Mouse (Mus musculus) hindbrain, embryonic 12.5 days (tissue): ENCODE measurements around the gene Ica1. TPM values are rescaled to one million over a fixed set of nuclear protein-coding genes. Genes with fewer than 3 reads are reported as not detected.

ENCODE experiments used
- ATAC-seq: fragments of 200-750 bp; cut with Nextera tagmentation; 2 replicates; pipeline ENCODE4 v1.8.0; 2017; ENCODE audit warnings: moderate TSS enrichment; ENCODE audit not compliant: low FRiP score
- H3K27ac ChIP-seq: fragments of 300-500 bp; sonication (generic); 2 replicates; pipeline ENCODE4 v1.5.1; 2016; ENCODE audit warnings: mild to moderate bottlenecking
- H3K27me3 ChIP-seq: fragments of 300-500 bp; sonication (generic); 2 replicates; pipeline ENCODE4 v1.6.1; 2016; ENCODE audit warnings: mild to moderate bottlenecking
- H3K36me3 ChIP-seq: fragments of 300-500 bp; sonication (generic); 2 replicates; pipeline ENCODE4 v1.6.1; 2016; ENCODE audit warnings: mild to moderate bottlenecking
- H3K4me1 ChIP-seq: fragments of 300-500 bp; sonication (generic); 2 replicates; pipeline ENCODE4 v1.6.1; 2016
- H3K4me2 ChIP-seq: fragments of 300-500 bp; sonication (generic); replicated peaks from 2 replicates; pipeline ENCODE4 v1.6.1; 2016; ENCODE audit warnings: mild to moderate bottlenecking
- H3K4me3 ChIP-seq: fragments of 300-500 bp; sonication (generic); 2 replicates; pipeline ENCODE4 v1.5.1; 2016; ENCODE audit warnings: mild to moderate bottlenecking
- H3K9ac ChIP-seq: fragments of 300-500 bp; sonication (generic); 2 replicates; pipeline ENCODE4 v1.6.1; 2016; ENCODE audit warnings: mild to moderate bottlenecking, moderate library complexity
- H3K9me3 ChIP-seq: fragments of 300-500 bp; sonication (generic); replicated peaks from 2 replicates; pipeline ENCODE4 v1.6.1; 2016; ENCODE audit warnings: mild to moderate bottlenecking
- WGBS: fragments of 180-500 bp; shearing (Covaris S2); methylation state at CpG from one replicate; pipeline ENCODE4 v1.1.7; 2016; 5-methylcytosine and 5-hydroxymethylcytosine counted together
- polyA plus RNA-seq: library from polyadenylated mRNA; unstranded; fragments of >200 nt; fragmentation: Nextera tagmentation; extraction: Ambion mirVana; gene quantifications from 2 replicates; pipeline ENCODE4 v1.2.1, GENCODE M21; 2016

Gene Ica1
- polyA plus RNA-seq, 1 experiment from 2014 or later, result 32.8 TPM

GRCm38 (mm10) chr6:8765801-8766200 is 12.5 kb downstream of the Ica1 start:
- Histone ChIP-seq H3K4me2 (no peak overlapping the region), H3K27me3 (no peaks in the 10 kb centered on the region), H3K9me3 (no peaks in the 10 kb centered on the region), H3K4me3 (no peak overlapping the region), H3K4me1 (peaks cover 4% of the 10 kb centered on the region; the same call in 1 of the 2 replicates), H3K36me3 (no peaks in the 10 kb centered on the region), H3K9ac (no peak overlapping the region), H3K27ac (no peak overlapping the region)
- WGBS, result 97% methylated on average over 3 of the region's 3 CpGs
- ATAC-seq, result no peak

DNA sequence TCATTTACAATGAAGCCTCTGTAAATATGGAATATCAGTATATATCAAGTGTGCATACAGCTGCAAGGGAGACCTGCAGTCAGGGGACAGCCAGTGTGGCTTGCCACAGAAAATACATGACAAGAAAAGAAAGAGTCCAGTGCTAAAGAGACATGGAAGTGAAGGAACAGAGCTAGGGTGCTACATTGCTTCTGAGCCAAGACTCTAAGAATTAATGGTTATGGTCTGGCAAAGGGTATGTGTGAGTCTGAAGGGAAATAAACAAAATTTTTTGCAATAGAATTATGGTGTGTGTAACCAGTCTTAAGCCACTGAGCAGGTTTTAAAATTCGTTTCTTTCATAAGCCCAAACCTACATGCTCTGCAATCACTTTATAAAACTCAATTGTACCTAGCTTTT is 13.2 kb downstream of the Ica1 start:
- H3K9me3 ChIP-seq, result no peaks in the 10 kb centered on the region
- H3K4me2 ChIP-seq, result no peak overlapping the region
- no peaks in the 10 kb centered on the region for H3K4me1 ChIP-seq
- WGBS, result 77% methylated on average over 1 of the region's 1 CpGs
- H3K27ac ChIP-seq, result no peak overlapping the region
- H3K9ac ChIP-seq, result no peak overlapping the region
- H3K27me3 ChIP-seq, result no peaks in the 10 kb centered on the region
- H3K36me3 ChIP-seq, result no peaks in the 10 kb centered on the region
- no peak overlapping the region for H3K4me3 ChIP-seq
- ATAC-seq, result no peak

- Histone ChIP-seq H3K4me1 (no peaks in the 10 kb centered on the region), H3K27ac (no peak overlapping the region), H3K36me3 (no peaks in the 10 kb centered on the region), H3K4me2 (no peak overlapping the region), H3K9me3 (no peaks in the 10 kb centered on the region), H3K9ac (no peak overlapping the region), H3K27me3 (no peaks in the 10 kb centered on the region), H3K4me3 (no peak overlapping the region)
- 83% methylated on average over 5 of the region's 5 CpGs for WGBS
- ATAC-seq, result no peak
Observed at GRCm38 (mm10) chr6:8760708-8761294, 17.5 kb downstream of the Ica1 start.

DNA sequence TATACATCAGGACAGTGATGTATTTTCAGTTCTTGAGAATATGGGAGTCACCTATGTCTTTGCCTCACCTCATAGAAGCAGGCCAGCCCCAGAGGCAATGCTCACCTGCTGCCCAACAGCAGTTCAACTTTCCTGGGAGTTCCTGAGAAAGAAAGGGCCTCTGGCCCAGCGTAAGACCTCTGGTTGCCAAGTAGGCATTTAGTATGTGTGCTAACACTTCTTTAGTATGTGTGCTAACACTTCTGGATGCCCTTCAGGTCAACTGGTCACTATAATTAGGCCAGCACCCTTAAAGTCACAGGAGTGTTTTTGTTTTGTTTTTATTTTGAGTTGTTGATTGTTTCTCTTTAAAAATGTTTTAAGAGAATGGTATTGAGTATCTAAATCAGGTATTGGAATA is 18.4 kb downstream of the Ica1 start:
- H3K4me1 ChIP-seq, result no peaks in the 10 kb centered on the region
- H3K4me2 ChIP-seq, result no peak overlapping the region
- no peaks in the 10 kb centered on the region for H3K27me3 ChIP-seq
- no peak for ATAC-seq
- no peak overlapping the region for H3K4me3 ChIP-seq
- H3K9me3 ChIP-seq, result no peaks in the 10 kb centered on the region
- H3K36me3 ChIP-seq, result no peaks in the 10 kb centered on the region
- 94% methylated on average over 1 of the region's 1 CpGs for WGBS
- no peak overlapping the region for H3K27ac ChIP-seq
- H3K9ac ChIP-seq, result no peak overlapping the region

DNA sequence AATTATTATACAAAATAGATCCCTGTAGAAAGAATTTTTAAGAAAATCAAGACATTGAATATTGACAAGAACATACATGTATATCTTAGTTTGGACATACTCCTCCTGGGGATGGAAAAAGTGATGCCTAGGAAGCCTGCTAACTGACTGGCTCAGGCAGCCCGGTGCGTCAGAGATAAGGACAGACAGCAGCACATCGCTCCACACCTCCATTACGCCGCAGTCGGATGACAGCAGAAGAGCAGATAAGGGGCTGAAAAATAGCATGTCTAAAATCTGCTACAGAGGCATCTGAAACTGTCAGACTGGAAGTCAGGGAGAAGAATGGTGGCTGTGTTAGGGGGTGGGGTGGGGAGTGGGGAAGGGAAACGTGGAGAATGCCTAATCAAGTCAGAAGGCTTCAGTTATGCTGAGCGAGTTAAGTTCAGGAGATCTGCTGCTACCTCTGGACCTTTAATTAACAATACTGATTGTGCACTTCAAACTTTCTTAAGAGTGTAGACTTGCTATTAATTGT is 22.5 kb downstream of the Ica1 start:
- Histone ChIP-seq H3K27ac (no peak overlapping the region), H3K4me2 (no peak overlapping the region), H3K9me3 (no peaks in the 10 kb centered on the region), H3K36me3 (no peaks in the 10 kb centered on the region), H3K9ac (no peak overlapping the region), H3K27me3 (no peaks in the 10 kb centered on the region), H3K4me3 (no peak overlapping the region), H3K4me1 (no peaks in the 10 kb centered on the region)
- ATAC-seq, result 0 out of 2 replicates have a peak, but pooled peaks have one; percentile 46
- 65% methylated on average over 8 of the region's 8 CpGs for WGBS

GRCm38 (mm10) chr6:8754486-8754885 is 23.8 kb downstream of the Ica1 start:
- no peaks in the 10 kb centered on the region for H3K4me1 ChIP-seq
- 95% methylated on average over 5 of the region's 5 CpGs for WGBS
- H3K27ac ChIP-seq, result no peak overlapping the region
- no peaks in the 10 kb centered on the region for H3K9me3 ChIP-seq
- H3K36me3 ChIP-seq, result no peaks in the 10 kb centered on the region
- H3K27me3 ChIP-seq, result no peaks in the 10 kb centered on the region
- ATAC-seq, result no peak
- H3K9ac ChIP-seq, result no peak overlapping the region
- no peak overlapping the region for H3K4me3 ChIP-seq
- no peak overlapping the region for H3K4me2 ChIP-seq

- H3K4me1 ChIP-seq, result no peaks in the 10 kb centered on the region
- no peak overlapping the region for H3K9ac ChIP-seq
- H3K27ac ChIP-seq, result no peak overlapping the region
- H3K4me3 ChIP-seq, result no peak overlapping the region
- 56% methylated on average over 2 of the region's 2 CpGs for WGBS
- no peaks in the 10 kb centered on the region for H3K27me3 ChIP-seq
- no peak overlapping the region for H3K4me2 ChIP-seq
- ATAC-seq, result no peak
- 0 out of 2 replicates have a peak, but pooled peaks cover 2% of the 10 kb centered on the region for H3K36me3 ChIP-seq
- no peaks in the 10 kb centered on the region for H3K9me3 ChIP-seq
Observed at GRCm38 (mm10) chr6:8753723-8754036, 24.6 kb downstream of the Ica1 start.

DNA sequence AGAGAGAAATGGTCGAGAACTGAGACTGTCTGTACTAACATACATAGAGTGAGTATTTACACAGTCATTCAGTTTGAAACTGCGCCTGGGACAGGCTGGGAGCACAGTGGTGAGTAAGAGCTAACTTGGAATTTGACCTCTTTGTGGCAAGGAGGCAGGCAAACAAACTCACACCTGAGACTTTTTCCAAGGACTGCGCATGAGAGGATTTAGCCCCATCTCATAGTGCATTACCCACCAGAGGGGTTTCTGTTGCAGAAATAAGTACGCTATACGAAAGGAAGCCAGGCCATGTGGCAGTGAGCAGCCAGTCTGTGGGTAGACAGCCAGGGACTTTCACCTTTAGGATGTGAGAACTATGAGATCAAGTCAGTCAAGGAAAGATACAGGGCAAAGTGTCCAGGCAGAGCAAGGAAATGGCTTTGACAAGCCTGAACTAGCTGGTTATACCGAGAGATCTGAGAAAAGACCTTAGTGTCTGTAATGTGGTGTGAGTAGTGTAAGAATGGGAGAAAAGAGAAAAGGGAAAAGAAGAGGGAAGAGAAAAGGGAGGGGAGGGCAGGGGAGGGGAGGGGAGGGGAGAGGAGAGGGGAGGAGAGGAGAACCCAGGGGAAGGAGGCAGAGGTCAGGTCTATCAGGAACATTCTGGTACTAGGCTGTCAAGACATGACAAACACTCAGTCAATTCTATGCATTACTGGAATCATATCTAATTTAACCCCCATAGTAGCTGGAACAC is 25.1 kb downstream of the Ica1 start:
- H3K4me1 ChIP-seq, result no peaks in the 10 kb centered on the region
- ATAC-seq, result no peak
- H3K36me3 ChIP-seq, result 0 out of 2 replicates have a peak, but pooled peaks cover 2% of the 10 kb centered on the region
- no peak overlapping the region for H3K9ac ChIP-seq
- no peaks in the 10 kb centered on the region for H3K9me3 ChIP-seq
- no peak overlapping the region for H3K4me3 ChIP-seq
- no peaks in the 10 kb centered on the region for H3K27me3 ChIP-seq
- H3K27ac ChIP-seq, result no peak overlapping the region
- whole genome bisulfite sequencing, result 81% methylated on average over 6 of the region's 6 CpGs
- H3K4me2 ChIP-seq, result no peak overlapping the region

DNA sequence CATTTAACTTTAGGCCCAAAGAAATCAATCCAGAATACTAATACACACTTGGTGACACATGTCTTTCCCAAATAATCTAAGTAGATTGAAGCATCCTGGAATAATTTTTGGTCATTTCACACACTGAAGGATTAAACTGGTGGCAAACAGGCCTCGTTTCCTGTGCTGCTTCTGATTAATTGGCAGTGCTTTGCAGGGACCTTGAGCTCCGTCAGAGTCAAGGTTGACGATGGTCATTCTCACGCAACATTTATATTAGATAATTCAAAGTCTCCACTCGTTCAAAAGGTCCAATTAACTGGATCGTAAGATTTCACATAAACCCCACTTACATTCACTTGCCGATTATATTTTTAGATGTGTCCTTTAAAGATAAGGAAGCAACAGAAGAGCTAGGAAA is 33.4 kb downstream of the Ica1 start:
- 83% methylated on average over 7 of the region's 7 CpGs for WGBS
- no peaks in the 10 kb centered on the region for H3K4me1 ChIP-seq
- H3K27ac ChIP-seq, result no peak overlapping the region
- no peaks in the 10 kb centered on the region for H3K27me3 ChIP-seq
- H3K4me3 ChIP-seq, result no peak overlapping the region
- no peaks in the 10 kb centered on the region for H3K9me3 ChIP-seq
- H3K4me2 ChIP-seq, result no peak overlapping the region
- ATAC-seq, result no peak
- no peak overlapping the region for H3K9ac ChIP-seq
- 0 out of 2 replicates have a peak, but pooled peaks cover 2% of the 10 kb centered on the region for H3K36me3 ChIP-seq

- Histone ChIP-seq H3K9me3 (no peaks in the 10 kb centered on the region), H3K4me1 (no peaks in the 10 kb centered on the region), H3K27me3 (no peaks in the 10 kb centered on the region), H3K4me2 (no peak overlapping the region), H3K36me3 (0 out of 2 replicates have a peak, but pooled peaks cover 2% of the 10 kb centered on the region), H3K9ac (no peak overlapping the region), H3K27ac (no peak overlapping the region), H3K4me3 (no peak overlapping the region)
- ATAC-seq, result no peak
- WGBS, result 89% methylated on average over 4 of the region's 4 CpGs
Observed at GRCm38 (mm10) chr6:8744273-8744785, 34.0 kb downstream of the Ica1 start.

- Histone ChIP-seq H3K27me3 (no peaks in the 10 kb centered on the region), H3K27ac (no peak overlapping the region), H3K4me3 (no peak overlapping the region), H3K4me1 (no peaks in the 10 kb centered on the region), H3K36me3 (no peaks in the 10 kb centered on the region), H3K9ac (no peak overlapping the region), H3K9me3 (no peaks in the 10 kb centered on the region), H3K4me2 (no peak overlapping the region)
- ATAC-seq, result no peak
- 26% methylated on average over 3 of the region's 3 CpGs for WGBS
Observed at GRCm38 (mm10) chr6:8742449-8742848, 35.8 kb downstream of the Ica1 start.

GRCm38 (mm10) chr6:8741659-8742058 is 36.6 kb downstream of the Ica1 start:
- Histone ChIP-seq H3K4me2 (no peak overlapping the region), H3K27ac (no peak overlapping the region), H3K4me1 (no peaks in the 10 kb centered on the region), H3K27me3 (no peaks in the 10 kb centered on the region), H3K9ac (no peak overlapping the region), H3K4me3 (no peak overlapping the region), H3K36me3 (no peaks in the 10 kb centered on the region), H3K9me3 (no peaks in the 10 kb centered on the region)
- no peak for ATAC-seq
- WGBS, result 42% methylated on average over 1 of the region's 1 CpGs

DNA sequence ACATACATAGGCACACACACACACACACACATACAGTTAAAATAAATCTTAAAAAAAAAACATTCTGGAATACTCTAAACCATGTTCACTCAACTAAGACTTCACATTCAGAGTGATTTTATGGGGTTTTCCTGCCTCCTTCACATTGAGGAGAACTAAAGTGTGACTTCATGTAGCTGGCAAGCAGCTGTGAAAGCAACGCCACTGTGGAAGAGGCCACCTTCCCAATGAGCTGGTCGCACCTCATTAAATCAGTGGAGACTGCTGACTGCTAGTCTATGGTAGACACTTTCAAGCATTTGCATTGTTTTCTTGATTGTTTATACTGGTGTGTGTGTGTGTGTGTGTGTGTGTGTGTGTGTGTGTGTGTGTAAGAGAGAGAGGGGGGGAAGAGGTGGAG is 38.2 kb downstream of the Ica1 start:
- no peaks in the 10 kb centered on the region for H3K36me3 ChIP-seq
- WGBS, result 50% methylated on average over 2 of the region's 2 CpGs
- ATAC-seq, result no peak
- H3K27ac ChIP-seq, result no peak overlapping the region
- H3K4me2 ChIP-seq, result no peak overlapping the region
- H3K4me3 ChIP-seq, result no peak overlapping the region
- H3K9ac ChIP-seq, result no peak overlapping the region
- no peaks in the 10 kb centered on the region for H3K4me1 ChIP-seq
- no peaks in the 10 kb centered on the region for H3K27me3 ChIP-seq
- no peaks in the 10 kb centered on the region for H3K9me3 ChIP-seq
